Mouse (Mus musculus) lung, adult 2 months (tissue): Measurements from ENCODE around the gene Armc5. TPM values are rescaled to one million over a fixed set of nuclear protein-coding genes. Genes with fewer than 3 reads are reported as not detected.

Source experiments
- DNase-seq: peaks from one replicate; pipeline ENCODE4 v3.0.0; 2022
- H3K4me1 ChIP-seq: fragments of 200-500 bp; 2 replicates; pipeline ENCODE4 v1.6.1; 2011; ENCODE audit warnings: low read length; ENCODE audit not compliant: control insufficient read depth, insufficient read depth
- H3K4me3 ChIP-seq: fragments of 200-500 bp; replicated peaks from 2 replicates; pipeline ENCODE3; 2011; ENCODE audit warnings: low read depth, mild to moderate bottlenecking, control low read depth, low read length; ENCODE audit errors: extremely low read depth
- CTCF ChIP-seq: fragments of 200-500 bp; IDR thresholded peaks from 2 replicates; pipeline ENCODE4 v1.5.1; 2011; ENCODE audit warnings: mild to moderate bottlenecking, low read length, control low read depth; ENCODE audit not compliant: insufficient read depth
- POLR2A ChIP-seq: fragments of 200-500 bp; IDR thresholded peaks from 2 replicates; pipeline ENCODE4 v1.6.1; 2011; ENCODE audit warnings: low read depth, mild to moderate bottlenecking, control low read depth, low read length, borderline replicate concordance; ENCODE audit errors: extremely low read depth
- WGBS: fragments of 180-500 bp; shearing (Covaris S2); methylation state at CpG from one replicate; pipeline ENCODE4 v1.1.7; 2018; 5-methylcytosine and 5-hydroxymethylcytosine counted together
- polyA plus RNA-seq: library from polyadenylated mRNA; depleted of rRNA; stranded (reverse); fragments of >200 nt; gene quantifications from 2 replicates; pipeline ENCODE4 v1.2.3, GENCODE M21; 2012

The Armc5 gene
- polyA plus RNA-seq, 1 experiment = 41.3 TPM

DNA sequence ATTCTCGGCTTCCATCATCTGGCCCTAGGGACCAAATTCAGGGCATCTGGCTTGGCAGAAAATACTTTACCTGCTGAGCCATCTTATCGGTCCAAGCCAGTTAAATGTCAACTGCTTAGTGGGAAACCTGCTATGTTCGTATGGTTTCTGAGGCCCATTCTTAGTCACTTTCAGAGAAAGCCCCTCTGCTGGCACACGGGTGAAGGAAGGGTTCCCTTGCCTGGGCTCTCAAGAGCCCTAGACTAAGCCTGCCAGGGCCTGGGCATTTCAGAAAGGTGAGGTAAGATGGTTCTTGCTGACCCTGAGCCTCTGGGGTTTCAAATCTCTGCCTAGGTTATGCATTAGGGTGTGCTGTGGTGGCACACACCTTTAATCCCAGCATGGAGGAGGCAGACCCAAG is 8.4 kb downstream of the Armc5 start:
- TF ChIP-seq CTCF (no peak), POLR2A (no peak)
- DNase-seq = no peak
- no peak overlapping the region for H3K4me3 ChIP-seq
- WGBS = 89% methylated on average over 4 of the region's 4 CpGs
- H3K4me1 ChIP-seq = peaks cover 8% of the 10 kb centered on the region

DNA sequence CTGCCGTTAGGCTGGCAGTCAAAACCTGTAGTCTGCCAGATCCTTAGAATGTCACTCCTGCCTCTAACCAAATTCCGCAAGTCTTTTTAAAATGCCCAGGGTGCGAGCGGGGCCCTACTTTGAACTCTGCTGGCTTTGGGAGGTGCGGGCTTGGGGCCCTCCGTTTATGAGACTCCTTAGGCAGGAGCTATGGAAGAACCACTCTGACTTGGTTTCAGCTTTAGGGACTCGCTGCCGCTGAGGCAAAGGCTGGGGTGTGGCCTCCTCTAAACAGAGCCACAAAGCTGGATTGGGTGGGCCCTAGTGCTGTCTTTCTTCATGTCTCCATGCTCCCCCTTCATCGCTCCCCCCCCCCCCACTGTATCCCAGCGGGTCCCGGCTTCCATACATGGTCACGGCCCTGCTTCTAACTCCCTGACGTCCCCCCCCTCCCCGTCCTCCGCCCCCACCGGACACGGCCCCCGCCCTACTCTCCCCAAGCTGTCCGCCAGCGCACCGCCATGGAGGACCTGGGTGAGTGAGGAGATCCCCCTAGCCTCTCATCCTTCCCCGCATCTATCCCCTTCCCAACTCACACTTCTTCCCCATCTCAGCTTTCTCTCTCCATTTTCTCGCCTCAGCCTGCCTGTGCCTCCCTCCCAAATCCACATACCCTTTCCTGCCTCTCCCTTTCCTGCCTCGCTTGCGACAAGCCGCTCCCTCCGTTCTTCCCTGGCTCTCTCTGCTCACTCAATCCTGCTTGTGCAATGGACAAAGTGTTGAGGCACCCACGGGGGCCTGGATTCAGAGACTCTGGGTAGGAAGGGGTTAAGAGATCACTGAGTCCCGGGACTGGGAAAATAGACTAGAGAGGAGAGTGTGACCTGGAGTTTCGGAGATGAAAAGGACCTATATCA is 9.6 kb downstream of the Armc5 start, which contains the start of gene Tgfb1i1:
Tgfb1i1 (plus strand) TSS at position 317 of the 896 bp plus-strand sequence.
- Histone ChIP-seq H3K4me3 (peak within 1 kb of the TSS; percentile 75), H3K4me1 (peaks cover 8% of the 10 kb centered on the region)
- TF ChIP-seq POLR2A (peak; percentile 83; the same call in 1 of the 2 replicates), CTCF (no peak)
- WGBS = 5% methylated on average over 30 of the region's 30 CpGs
- peak; percentile 72 for DNase-seq

DNA sequence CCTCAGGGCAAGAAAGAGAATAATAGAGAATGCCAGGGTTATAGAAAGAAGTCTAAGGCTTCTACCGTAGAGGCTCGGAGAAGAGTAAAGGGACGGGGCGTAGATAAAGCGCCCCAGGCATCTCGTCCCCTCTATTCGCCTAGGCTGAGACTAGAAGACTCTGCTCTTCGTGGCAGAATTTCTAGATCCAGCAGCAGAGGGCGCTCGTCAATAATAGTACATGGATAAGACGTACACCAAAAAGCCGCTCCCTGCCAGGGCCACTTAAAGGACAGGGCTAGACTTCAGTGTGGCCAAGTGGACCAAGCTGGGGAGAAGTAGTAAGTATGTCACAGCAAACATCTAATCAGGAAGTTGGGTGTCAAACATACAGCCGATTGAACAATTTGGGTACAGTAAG is 10.3 kb downstream of the Armc5 start:
- peak; percentile 86 for DNase-seq
- Histone ChIP-seq H3K4me1 (peaks cover 8% of the 10 kb centered on the region), H3K4me3 (peak overlapping the region; percentile 75)
- 1% methylated on average over 13 of the region's 13 CpGs for WGBS
- peak; percentile 37; the same call in 1 of the 2 replicates for TF ChIP-seq POLR2A
- peak; percentile 53 for TF ChIP-seq CTCF

DNA sequence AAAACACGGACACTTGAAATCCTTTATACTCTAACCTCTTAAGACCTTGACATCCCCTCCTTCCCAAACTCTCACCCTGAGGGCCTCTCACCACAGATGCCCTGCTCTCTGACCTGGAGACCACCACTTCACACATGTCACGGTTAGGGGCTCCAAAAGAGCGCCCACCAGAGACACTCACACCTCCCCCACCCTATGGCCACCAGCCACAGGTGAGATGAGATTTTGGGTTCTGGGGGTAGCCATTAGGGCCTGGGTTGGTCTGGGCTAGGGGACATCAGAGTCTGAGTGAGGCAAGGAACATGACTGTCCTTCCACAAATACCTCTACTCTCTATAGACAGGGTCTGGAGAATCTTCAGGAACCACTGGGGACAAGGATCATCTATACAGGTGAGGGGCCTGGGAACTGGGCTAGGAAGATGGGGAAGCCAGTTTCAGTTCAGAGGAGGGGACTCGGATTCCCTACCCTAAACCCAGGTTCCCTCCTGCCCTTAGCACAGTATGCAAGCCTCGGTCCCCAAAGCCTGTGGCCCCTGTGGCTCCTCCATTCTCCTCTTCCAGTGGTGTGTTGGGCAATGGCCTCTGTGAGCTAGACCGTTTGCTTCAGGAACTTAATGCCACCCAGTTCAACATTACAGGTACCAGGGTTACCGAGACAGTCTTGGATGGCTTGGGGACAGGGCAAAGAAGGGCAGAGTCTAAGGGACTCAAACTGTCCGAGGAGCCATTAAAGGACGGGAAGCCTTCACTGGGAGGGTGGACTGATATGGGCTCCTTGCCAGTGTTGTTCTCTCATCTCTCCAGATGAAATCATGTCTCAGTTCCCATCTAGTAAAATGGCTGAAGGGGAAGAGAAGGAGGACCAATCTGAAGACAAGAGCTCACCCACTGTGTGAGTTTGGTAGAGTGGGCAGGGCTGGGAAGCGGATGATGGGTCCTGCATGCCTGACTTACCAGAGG is 11.2 kb downstream of the Armc5 start:
- TF ChIP-seq POLR2A = no peak
- TF ChIP-seq CTCF = no peak
- H3K4me1 ChIP-seq = peaks cover 8% of the 10 kb centered on the region
- 51% methylated on average over 10 of the region's 10 CpGs for WGBS
- no peak for DNase-seq
- peak overlapping the region; percentile 44 for H3K4me3 ChIP-seq

DNA sequence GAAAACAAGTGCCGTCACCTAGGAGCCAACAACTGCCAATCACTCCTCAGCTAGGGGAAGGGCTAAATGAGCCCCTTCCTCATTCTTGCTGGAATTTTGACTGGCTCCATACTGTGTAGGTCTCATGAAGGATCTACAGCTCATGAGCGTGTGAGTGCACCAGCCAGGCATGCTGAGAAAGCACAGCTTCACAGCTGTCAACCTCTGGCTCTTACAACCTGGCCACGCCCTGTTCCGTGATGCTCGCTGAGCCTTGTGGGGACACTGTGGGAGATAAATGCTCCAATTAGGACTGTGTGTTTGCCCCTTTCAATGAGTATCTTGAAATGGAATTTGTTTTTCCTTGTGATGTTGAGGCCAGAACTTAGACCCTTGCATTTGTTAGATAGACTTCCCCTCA is 12.9 kb downstream of the Armc5 start:
- WGBS = 79% methylated on average over 5 of the region's 5 CpGs
- TF ChIP-seq POLR2A (no peak; the same call in 1 of the 2 replicates), CTCF (no peak)
- no peak for DNase-seq
- Histone ChIP-seq H3K4me1 (peaks cover 8% of the 10 kb centered on the region), H3K4me3 (no peak overlapping the region)

DNA sequence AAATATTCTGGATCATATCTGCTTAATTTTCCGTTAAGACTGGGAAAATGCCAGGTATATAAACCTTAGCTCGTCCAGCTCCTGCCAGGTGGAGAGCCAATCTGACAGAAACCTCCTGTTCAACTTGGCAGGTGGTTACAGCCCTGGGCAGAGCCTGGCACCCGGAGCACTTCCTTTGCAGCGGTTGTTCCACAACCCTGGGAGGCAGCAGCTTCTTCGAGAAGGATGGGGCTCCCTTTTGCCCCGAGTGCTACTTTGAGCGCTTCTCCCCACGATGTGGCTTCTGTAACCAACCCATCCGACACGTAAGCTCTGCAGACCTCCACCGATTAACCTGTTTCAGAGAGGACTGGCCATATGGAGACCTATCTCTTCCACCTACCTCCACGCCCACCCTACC is 14.8 kb downstream of the Armc5 start:
- no peak overlapping the region for H3K4me3 ChIP-seq
- DNase-seq = no peak
- 57% methylated on average over 12 of the region's 12 CpGs for WGBS
- peaks cover 9% of the 10 kb centered on the region for H3K4me1 ChIP-seq
- no peak for TF ChIP-seq CTCF
- TF ChIP-seq POLR2A = no peak

DNA sequence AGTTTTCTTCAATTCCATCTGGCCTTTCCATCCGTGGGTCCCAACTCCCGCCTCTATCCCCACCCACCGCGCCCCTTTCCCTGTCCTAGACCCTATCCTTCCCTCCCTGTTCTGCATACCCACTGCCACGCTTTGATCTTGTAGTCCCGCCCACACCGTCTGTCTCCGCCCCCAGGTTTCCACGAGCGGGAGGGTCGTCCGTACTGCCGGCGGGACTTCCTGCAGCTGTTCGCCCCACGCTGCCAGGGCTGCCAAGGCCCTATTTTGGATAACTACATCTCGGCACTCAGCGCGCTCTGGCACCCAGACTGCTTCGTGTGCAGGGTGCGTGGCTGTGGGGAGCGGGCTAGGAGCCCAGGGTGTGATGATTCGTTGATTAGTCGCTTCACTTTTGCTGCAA is 15.5 kb downstream of the Armc5 start:
- DNase-seq = no peak
- TF ChIP-seq CTCF (no peak), POLR2A (no peak)
- Histone ChIP-seq H3K4me1 (peaks cover 15% of the 10 kb centered on the region), H3K4me3 (no peak overlapping the region)
- WGBS = 34% methylated on average over 24 of the region's 24 CpGs

DNA sequence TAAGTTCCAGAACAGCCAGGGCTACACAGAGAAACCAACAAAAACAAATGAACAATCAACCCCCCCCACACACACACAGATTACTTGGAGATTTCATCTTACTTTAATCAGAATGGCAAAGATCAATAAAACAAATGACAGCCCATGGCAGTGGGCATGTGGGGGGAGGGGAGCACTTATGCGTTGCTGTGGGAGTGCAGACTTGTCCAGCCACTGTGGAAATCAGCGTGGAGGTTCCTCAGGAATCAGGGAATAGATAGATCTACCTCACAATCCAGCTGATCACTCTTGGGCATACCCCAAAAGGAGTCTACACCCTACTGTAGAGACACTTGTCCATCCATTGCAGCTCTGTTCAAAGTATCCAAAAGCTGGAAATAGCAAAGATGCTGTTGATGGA is 17.8 kb downstream of the Armc5 start:
- TF ChIP-seq POLR2A (0 out of 2 replicates have a peak, but pooled peaks have one; percentile 23), CTCF (no peak)
- DNase-seq = no peak
- Histone ChIP-seq H3K4me1 (peaks cover 9% of the 10 kb centered on the region), H3K4me3 (no peak overlapping the region)
- 53% methylated on average over 2 of the region's 2 CpGs for WGBS

DNA sequence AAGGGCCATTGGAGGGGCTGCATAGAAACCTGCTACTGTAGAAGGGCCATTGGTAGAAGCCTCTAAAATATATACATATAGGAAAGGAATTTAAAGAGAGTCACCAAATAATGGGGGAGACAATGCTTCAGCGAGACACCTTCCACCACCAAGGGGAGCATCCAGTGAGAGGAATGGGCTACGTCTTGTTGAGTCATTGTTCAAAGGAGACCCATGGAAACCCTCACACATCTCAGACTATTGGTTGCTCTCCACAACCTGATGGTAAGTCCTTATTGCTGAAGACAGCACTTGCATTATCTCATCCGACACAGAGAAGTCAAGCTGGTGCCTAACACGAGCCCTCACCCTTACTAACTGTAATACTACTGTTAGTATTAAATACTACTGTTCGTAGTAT is 18.6 kb downstream of the Armc5 start:
- no peak for TF ChIP-seq CTCF
- TF ChIP-seq POLR2A = no peak
- 76% methylated on average over 5 of the region's 5 CpGs for WGBS
- Histone ChIP-seq H3K4me3 (no peak overlapping the region), H3K4me1 (peaks cover 9% of the 10 kb centered on the region)
- DNase-seq = no peak
